Mouse (Mus musculus) ES-Bruce4 (cell line): ENCODE results near the gene Shh. TPM values are rescaled to one million over a fixed set of nuclear protein-coding genes. Genes with fewer than 3 reads are reported as not detected.

Experiments
- H3K27ac ChIP-seq: 2 replicates; pipeline ENCODE4 v1.5.1; 2012; ENCODE audit warnings: low read length, inconsistent platforms; ENCODE audit not compliant: insufficient read depth
- H3K27me3 ChIP-seq: 2 replicates; pipeline ENCODE4 v1.6.1; 2012; ENCODE audit warnings: mild to moderate bottlenecking, low read length, inconsistent platforms; ENCODE audit not compliant: control insufficient read depth, poor library complexity, insufficient read depth, severe bottlenecking
- H3K36me3 ChIP-seq: 2 replicates; pipeline ENCODE4 v1.6.1; 2012; ENCODE audit warnings: inconsistent platforms, mild to moderate bottlenecking, low read length, moderate library complexity; ENCODE audit not compliant: control insufficient read depth, poor library complexity, insufficient read depth, severe bottlenecking
- H3K4me1 ChIP-seq: one replicate; pipeline ENCODE4 v1.8.1; 2011; ENCODE audit warnings: low read length; ENCODE audit not compliant: control insufficient read depth, insufficient read depth
- H3K4me3 ChIP-seq: 2 replicates; pipeline ENCODE4 v1.5.1; 2011; ENCODE audit warnings: low read depth, mild to moderate bottlenecking, low read length
- H3K9ac ChIP-seq: 2 replicates; pipeline ENCODE4 v1.6.1; 2012; ENCODE audit warnings: low read depth, mild to moderate bottlenecking, inconsistent platforms; ENCODE audit not compliant: poor library complexity, severe bottlenecking
- H3K9me3 ChIP-seq: replicated peaks from 2 replicates; pipeline ENCODE4 v1.6.1; 2012; ENCODE audit warnings: mild to moderate bottlenecking, low read length, inconsistent platforms; ENCODE audit not compliant: control insufficient read depth, poor library complexity, insufficient read depth, severe bottlenecking
- CTCF ChIP-seq: IDR thresholded peaks from one replicate; pipeline ENCODE4 v1.8.1; 2011; ENCODE audit warnings: low read depth, low read length
- EP300 ChIP-seq: IDR thresholded peaks from 2 replicates; pipeline ENCODE4 v1.6.1; 2011; ENCODE audit warnings: low read depth, low read length; ENCODE audit not compliant: insufficient read depth
- POLR2A ChIP-seq: IDR thresholded peaks from one replicate; pipeline ENCODE4 v1.8.1; 2011; ENCODE audit warnings: low read length; ENCODE audit not compliant: insufficient read depth
- polyA plus RNA-seq: library from polyadenylated mRNA; stranded (reverse); fragments of >200 nt; gene quantifications from 2 replicates; pipeline ENCODE4 v1.2.4, GENCODE M21; 2011; ENCODE audit warnings: low read depth; ENCODE audit not compliant: missing spikeins, insufficient read depth, insufficient read length

The Shh gene
- polyA plus RNA-seq, 1 experiment = not detected

GRCm38 (mm10) chr5:28465099-28465406 is 2.0 kb downstream of the Shh start:
- Histone ChIP-seq H3K9ac (peak overlapping the region; percentile 53; the same call in 1 of the 2 replicates), H3K36me3 (no peaks in the 10 kb centered on the region), H3K4me3 (peak overlapping the region; percentile 52), H3K9me3 (no peaks in the 10 kb centered on the region), H3K27me3 (peaks cover 53% of the 10 kb centered on the region), H3K4me1 (no peaks in the 10 kb centered on the region), H3K27ac (no peak overlapping the region)
- TF ChIP-seq POLR2A (no peak), EP300 (no peak), CTCF (no peak)

GRCm38 (mm10) chr5:28464361-28465098 is 2.5 kb downstream of the Shh start:
- Histone ChIP-seq H3K27me3 (peaks cover 57% of the 10 kb centered on the region), H3K9ac (peak overlapping the region; percentile 53), H3K27ac (no peak overlapping the region), H3K4me1 (no peaks in the 10 kb centered on the region), H3K36me3 (no peaks in the 10 kb centered on the region), H3K4me3 (peak overlapping the region; percentile 52), H3K9me3 (no peaks in the 10 kb centered on the region)
- TF ChIP-seq POLR2A (no peak), EP300 (no peak), CTCF (no peak)

GRCm38 (mm10) chr5:28463656-28464055 is 3.4 kb downstream of the Shh start:
- Histone ChIP-seq H3K9me3 (no peaks in the 10 kb centered on the region), H3K27me3 (peaks cover 60% of the 10 kb centered on the region), H3K4me3 (no peak overlapping the region), H3K9ac (no peak overlapping the region), H3K36me3 (no peaks in the 10 kb centered on the region), H3K4me1 (no peaks in the 10 kb centered on the region), H3K27ac (no peak overlapping the region)
- TF ChIP-seq EP300 (no peak), POLR2A (no peak), CTCF (no peak)

GRCm38 (mm10) chr5:28462741-28463590 is 4.1 kb downstream of the Shh start:
- Histone ChIP-seq H3K9me3 (no peaks in the 10 kb centered on the region), H3K4me1 (no peaks in the 10 kb centered on the region), H3K4me3 (peak overlapping the region; percentile 2; the same call in 1 of the 2 replicates), H3K36me3 (no peaks in the 10 kb centered on the region), H3K27ac (no peak overlapping the region), H3K9ac (no peak overlapping the region), H3K27me3 (peaks cover 62% of the 10 kb centered on the region)
- TF ChIP-seq CTCF (no peak), EP300 (no peak), POLR2A (no peak)

- Histone ChIP-seq H3K9me3 (no peaks in the 10 kb centered on the region), H3K27me3 (peaks cover 68% of the 10 kb centered on the region), H3K9ac (no peak overlapping the region), H3K36me3 (no peaks in the 10 kb centered on the region), H3K4me3 (no peak overlapping the region), H3K4me1 (no peaks in the 10 kb centered on the region), H3K27ac (no peak overlapping the region)
- TF ChIP-seq CTCF (no peak), POLR2A (no peak), EP300 (no peak)
Measured at GRCm38 (mm10) chr5:28461376-28461775, 5.7 kb downstream of the Shh start.
